Comparison of ENCODE assay signal across 10 mouse cellular contexts in genomic region chr13:31915748-31916147, GRCm38 (mm10).
DNase-seq lines count a peak whose midpoint lies in the region; ATAC-seq and TF ChIP-seq lines count a peak whose summit lies in the region.
"Had no signal": no experiment of that assay in that cellular context is flagged by ENCODE, and none has a peak within 500 bp of the region (broad histone marks: within the 10 kb centered on the region; RNA-seq: fewer than 3 reads in every experiment).

No protein-coding gene starts in this region.

- no peak; the same call in 1 of the 2 replicates for ATAC-seq in neural tube, embryonic 11.5 days (ENCODE audit: insufficient read depth, low FRiP score, low TSS enrichment)
- ATAC-seq in heart, postnatal 0 days (ENCODE audit: insufficient read depth, low read depth), result peak; percentile 79
- ATAC-seq: midbrain, embryonic 15.5 days had no signal

- H3K4me2 ChIP-seq in neural tube, embryonic 11.5 days (ENCODE audit: low read depth), result no peak overlapping the region
- H3K4me2 ChIP-seq in heart, postnatal 0 days (ENCODE audit: low read depth, low read length), result no peak overlapping the region
- H3K4me2 ChIP-seq: heart, embryonic 13.5 days; midbrain, embryonic 15.5 days had no signal

- no peaks in the 10 kb centered on the region for H3K9me3 ChIP-seq in neural tube, embryonic 11.5 days (ENCODE audit: control insufficient read depth, low read length)
- H3K9me3 ChIP-seq in heart, postnatal 0 days (replicated peaks; ENCODE audit: control insufficient read depth, low read length), result no peaks in the 10 kb centered on the region
- H3K9me3 ChIP-seq: heart, embryonic 13.5 days; midbrain, embryonic 15.5 days had no signal

- no peaks in the 10 kb centered on the region for H3K36me3 ChIP-seq in neural tube, embryonic 11.5 days (ENCODE audit: control insufficient read depth, insufficient read depth, low read length)
- no peaks in the 10 kb centered on the region for H3K36me3 ChIP-seq in heart, postnatal 0 days (replicated peaks; ENCODE audit: control insufficient read depth, insufficient read depth, low read length)
- H3K36me3 ChIP-seq: heart, embryonic 13.5 days; midbrain, embryonic 15.5 days had no signal

- no peak overlapping the region for H3K4me3 ChIP-seq in neural tube, embryonic 11.5 days (ENCODE audit: low read depth, low read length)
- H3K4me3 ChIP-seq in heart, postnatal 0 days (ENCODE audit: low read depth, low read length), result no peak overlapping the region
- H3K4me3 ChIP-seq: heart, embryonic 13.5 days; midbrain, embryonic 15.5 days had no signal

- no peak for TF ChIP-seq EP300 in heart, postnatal 0 days (IDR thresholded peaks at IDR 0.05; ENCODE audit: low read depth)

- peaks cover 8% of the 10 kb centered on the region; the same call in 1 of the 2 replicates for H3K4me1 ChIP-seq in neural tube, embryonic 11.5 days (ENCODE audit: control insufficient read depth, insufficient read depth, low read length)
- no peaks in the 10 kb centered on the region; the same call in 1 of the 2 replicates for H3K4me1 ChIP-seq in heart, postnatal 0 days (ENCODE audit: control insufficient read depth, insufficient read depth)
- H3K4me1 ChIP-seq: midbrain, embryonic 15.5 days had no signal

- TF ChIP-seq CTCF in heart, postnatal 0 days (IDR thresholded peaks at IDR 0.05; ENCODE audit: low read depth), result no peak

- H3K9ac ChIP-seq in neural tube, embryonic 11.5 days (ENCODE audit: low read length), result no peak overlapping the region
- H3K9ac ChIP-seq in heart, postnatal 0 days (replicated peaks; ENCODE audit: low read depth, low read length), result no peak overlapping the region
- H3K9ac ChIP-seq: heart, embryonic 13.5 days; midbrain, embryonic 15.5 days had no signal

- WGBS in neural tube, embryonic 11.5 days, result 62% methylated on average over 6 of the region's 6 CpGs
- WGBS in heart, postnatal 0 days, result 57% methylated on average over 6 of the region's 6 CpGs

- DNase-seq in neural tube, embryonic 11.5 days (ENCODE audit: low spot score), result peak; percentile 35
- no peak for DNase-seq in neural tube, embryonic 10.5 days (ENCODE audit: extremely low spot score, low spot score)
- DNase-seq in embryo, embryonic 11 days, result peak; percentile 38
- peak; percentile 43 for DNase-seq in heart, postnatal 0 days (ENCODE audit: low spot score)
- no peak for DNase-seq in adrenal gland, postnatal 36 days
- no peak for DNase-seq in spleen, postnatal 14 days (ENCODE audit: low spot score in 2 of 2)
- DNase-seq in c-Kit-positive CD71-positive TER-119-positive erythroid progenitor cells, embryonic 14.5 days (ENCODE audit: low spot score), result no peak
- DNase-seq: adrenal gland, adult 8-10 months had no signal

- H3K27me3 ChIP-seq in neural tube, embryonic 11.5 days (ENCODE audit: control insufficient read depth, insufficient read depth, low read length), result no peaks in the 10 kb centered on the region
- H3K27me3 ChIP-seq in heart, postnatal 0 days (ENCODE audit: control insufficient read depth, insufficient read depth, low read length), result no peaks in the 10 kb centered on the region
- H3K27me3 ChIP-seq: heart, embryonic 13.5 days; midbrain, embryonic 15.5 days had no signal

- no peak overlapping the region for H3K27ac ChIP-seq in neural tube, embryonic 11.5 days (ENCODE audit: low read depth, low read length)
- H3K27ac ChIP-seq in heart, postnatal 0 days (ENCODE audit: low read depth), result no peak overlapping the region
- H3K27ac ChIP-seq: heart, embryonic 13.5 days; midbrain, embryonic 15.5 days had no signal

Comparison
In these comparisons a context has a peak if more than half of its experiments do, and no peak if none do; other contexts are left out.
1. DNase-seq: peak in neural tube, embryonic 11.5 days (single experiment), embryo, embryonic 11 days (single experiment) and heart, postnatal 0 days (single experiment); none in neural tube, embryonic 10.5 days (single experiment), adrenal gland, postnatal 36 days (0 of 2), spleen, postnatal 14 days (0 of 2) and c-Kit-positive CD71-positive TER-119-positive erythroid progenitor cells, embryonic 14.5 days (single experiment).